Mouse (Mus musculus): ENCODE results near the gene Lats1. TPM values are rescaled to one million over a fixed set of nuclear protein-coding genes. Genes with fewer than 3 reads are reported as not detected.
A peak's percentile ranks its signal among the peaks of the same experiment; 100 is the strongest.
"Not testable (repeated sequence)": the region's sequence is repeated elsewhere in the genome, so short reads cannot be mapped to it uniquely, and the experiment has no call there.

The Lats1 gene
- total RNA-seq, 4 experiments from 2014 or later, result 28.9 to 33.0 (median 31.6) TPM

DNA sequence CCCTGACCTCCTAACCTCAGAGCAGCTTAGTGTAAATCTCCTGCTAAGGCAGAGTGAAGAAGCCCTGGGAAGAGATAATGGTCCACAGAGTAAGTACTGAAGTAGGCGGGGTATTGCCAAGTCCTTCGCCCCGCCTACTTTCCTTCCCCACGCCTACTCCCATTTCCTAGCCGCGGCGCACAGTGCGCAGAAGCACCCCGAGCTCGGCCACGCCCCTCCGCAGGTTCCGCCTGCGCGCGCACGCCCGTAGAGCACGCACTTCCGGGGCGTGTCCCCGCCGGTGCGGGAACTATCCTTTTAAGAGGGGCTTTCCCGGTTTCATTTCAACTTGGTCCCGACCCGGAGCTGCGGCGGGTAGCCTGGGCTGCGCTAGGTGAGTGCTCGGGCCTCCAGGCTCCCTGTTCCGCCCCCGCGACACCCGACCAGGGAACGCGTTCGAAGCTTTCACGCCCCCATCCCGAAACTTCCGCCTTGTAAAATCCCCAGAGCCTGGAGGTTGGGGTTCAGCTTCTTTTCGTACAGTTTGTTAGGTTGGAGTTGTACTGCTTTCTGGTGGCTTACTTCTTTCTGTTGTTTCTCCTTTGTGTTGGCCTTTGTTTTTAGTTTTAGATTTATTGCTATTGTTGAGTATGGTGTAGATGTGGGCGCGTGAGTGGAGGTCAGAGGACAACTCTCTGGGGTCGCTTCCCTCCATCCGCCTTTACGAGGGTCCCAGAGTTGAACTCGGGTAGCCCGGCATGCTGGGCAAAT, 44.9 kb downstream of the Lats1 start, which contains the start of gene Katna1:
Gene Katna1, plus strand, starts transcription at position 250 of the 750 bp plus-strand sequence.
- DNase-seq (ENCODE audit: low spot score in 2 of 2), result peak; percentile 71 to 83

DNA sequence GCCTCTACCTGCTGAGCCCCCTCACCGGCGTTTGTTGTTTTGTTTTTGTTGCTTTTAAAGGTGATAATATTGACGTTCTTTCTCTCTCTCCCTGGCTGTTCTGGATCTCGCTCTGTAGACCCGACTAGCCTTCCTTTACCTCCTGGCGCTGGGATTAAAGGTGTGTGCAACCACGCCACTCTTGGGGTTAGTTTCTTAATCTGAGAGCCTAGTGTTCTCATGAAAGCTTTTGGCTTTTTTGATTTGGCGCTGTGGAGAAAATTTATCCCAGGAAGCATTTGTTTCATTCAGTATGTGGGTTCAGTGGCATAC, 45.4 kb downstream of the Lats1 start:
- no peak for DNase-seq (ENCODE audit: low spot score in 2 of 2)

- no peak for DNase-seq (ENCODE audit: low spot score in 2 of 2)
Measured at GRCm38 (mm10) chr10:7727011-7727410, 46.0 kb downstream of the Lats1 start.

DNA sequence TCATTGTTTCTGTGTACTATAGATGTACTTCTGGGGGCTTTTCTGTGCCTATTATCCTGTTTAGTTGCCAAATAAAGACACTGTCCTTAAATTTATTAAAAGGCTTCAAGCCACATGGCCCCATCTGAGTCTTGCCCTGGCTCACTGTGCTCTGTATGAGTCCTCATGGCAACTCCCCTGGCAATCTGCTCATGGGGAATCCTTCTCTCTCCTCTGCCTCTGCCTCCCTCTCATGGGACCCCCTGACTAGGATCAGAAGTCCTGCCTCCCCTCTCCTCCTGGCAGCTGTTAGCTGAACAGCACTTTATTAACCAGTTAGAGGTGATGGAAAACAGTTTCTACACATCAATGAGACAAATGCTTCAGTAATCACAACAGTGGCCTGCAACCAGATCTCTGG, 50.6 kb downstream of the Lats1 start:
- DNase-seq (ENCODE audit: low spot score in 2 of 2), result no peak

DNA sequence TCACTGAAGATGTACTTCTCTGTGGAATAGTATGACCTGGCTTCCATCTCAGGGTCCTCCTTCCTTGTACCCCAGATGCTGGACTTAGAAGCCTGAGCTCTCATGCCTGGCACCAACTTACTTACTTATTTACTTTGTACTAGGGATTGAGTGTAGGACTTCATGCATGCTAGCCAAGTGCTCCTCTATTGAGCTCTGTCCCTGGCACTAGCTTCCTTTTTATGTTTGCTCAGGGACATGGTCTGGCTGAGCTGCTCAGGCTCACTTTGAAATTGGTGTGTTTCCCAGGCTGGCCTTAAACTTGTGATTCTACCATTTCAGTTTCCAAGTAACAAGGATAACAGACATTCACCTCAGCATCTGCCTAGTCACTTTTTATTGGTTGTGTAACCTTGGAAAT, 56.1 kb downstream of the Lats1 start:
- DNase-seq (ENCODE audit: low spot score in 2 of 2), result no peak

GRCm38 (mm10) chr10:7737914-7738313, 56.9 kb downstream of the Lats1 start:
- no peak for DNase-seq (ENCODE audit: low spot score in 2 of 2)

GRCm38 (mm10) chr10:7745528-7745927, 64.5 kb downstream of the Lats1 start:
- DNase-seq (ENCODE audit: low spot score in 2 of 2), result not testable (repeated sequence)

DNA sequence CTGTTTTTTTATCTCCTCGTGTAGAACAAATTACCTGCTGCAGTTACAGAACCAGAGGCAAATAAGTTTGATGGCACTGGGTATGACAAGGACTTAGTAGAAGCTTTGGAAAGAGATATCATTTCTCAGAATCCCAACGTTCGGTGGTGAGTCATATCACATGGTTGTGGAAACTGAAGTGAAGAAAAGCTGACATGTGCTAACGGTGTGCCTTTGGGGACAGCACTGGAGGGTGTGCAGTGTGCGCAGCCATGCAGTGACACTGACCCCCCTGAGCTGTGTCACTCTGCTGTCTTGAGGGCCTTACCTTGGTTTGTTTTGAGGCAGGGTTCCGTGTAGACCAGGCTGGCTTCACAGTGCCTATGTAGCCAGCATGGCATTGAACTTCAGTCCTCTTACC, 67.7 kb downstream of the Lats1 start:
- DNase-seq (ENCODE audit: low spot score in 2 of 2), result no peak

GRCm38 (mm10) chr10:7757544-7757943, 76.5 kb downstream of the Lats1 start:
- no peak for DNase-seq (ENCODE audit: low spot score in 2 of 2)

Other genes with a start within 250 kb of the Lats1 start
- under 1 TPM in 2 of 4 experiments, not detected in 2; 0.09 to 0.46 TPM for gene Ulbp1, start 207.6 kb upstream of the Lats1 start, total RNA-seq (2022)
- 100 to 1,000 TPM; 133 to 153 (median 140) TPM for gene Lrp11, start 91.4 kb upstream of the Lats1 start, total RNA-seq (2022)
- 1 to 10 TPM; 6.3 to 7.3 (median 6.9) TPM for gene Nup43, start 13.7 kb upstream of the Lats1 start, total RNA-seq (2022)
- 100 to 1,000 TPM; 193 to 200 (median 195) TPM for gene Pcmt1, start 78 bp upstream of the Lats1 start, total RNA-seq (2022)
- 10 to 100 TPM; 13.7 to 15.5 (median 14.5) TPM for gene Katna1, start 44.8 kb downstream of the Lats1 start, total RNA-seq (2022)
- gene Ginm1, start 111.6 kb downstream of the Lats1 start, total RNA-seq (2022), result 10 to 100 TPM; 15.0 to 24.4 (median 17.5) TPM
- 10 to 100 TPM; 28.9 to 31.2 (median 29.8) TPM for gene Ppil4, start 111.7 kb downstream of the Lats1 start, total RNA-seq (2022)
- under 1 TPM in 3 of 4 experiments, not detected in 1; 0.12 to 0.25 (median 0.23) TPM for gene Zc3h12d, start 151.3 kb downstream of the Lats1 start, total RNA-seq (2022)

Measured in left cerebral cortex, adult 8-10 months (tissue).